Mouse (Mus musculus) C2C12 (cell line): ENCODE results near the gene Gm13030.

ENCODE experiments used
- CEBPB ChIP-seq: IDR thresholded peaks from one replicate; pipeline ENCODE4 v1.6.1; 2011; ENCODE audit warnings: low read depth, mild to moderate bottlenecking, control low read depth, moderate library complexity
- CTCF ChIP-seq: IDR thresholded peaks from one replicate; pipeline ENCODE4 v1.5.1; 2011; ENCODE audit not compliant: control insufficient read depth, insufficient read depth, insufficient read length
- FOSL1 ChIP-seq: IDR thresholded peaks from one replicate; pipeline ENCODE4 v1.8.0; 2011; ENCODE audit warnings: mild to moderate bottlenecking, low read length; ENCODE audit not compliant: poor library complexity, insufficient read depth, severe bottlenecking
- MAX ChIP-seq: IDR thresholded peaks from one replicate; pipeline ENCODE4 v1.6.1; 2011; ENCODE audit warnings: mild to moderate bottlenecking, control low read depth
- MYOD1 ChIP-seq: IDR thresholded peaks from one replicate; pipeline ENCODE4 v1.6.1; 2011; ENCODE audit warnings: low read depth; ENCODE audit not compliant: control insufficient read depth, insufficient read length
- MYOG ChIP-seq: IDR thresholded peaks from one replicate; pipeline ENCODE4 v1.6.1; 2011; ENCODE audit not compliant: control insufficient read depth, insufficient read length; ENCODE audit errors: extremely low read depth
- USF1 ChIP-seq: IDR thresholded peaks from one replicate; pipeline ENCODE4 v1.6.1; 2011; ENCODE audit warnings: low read depth, mild to moderate bottlenecking, control low read depth, moderate library complexity

GRCm38 (mm10) chr4:138865991-138866390 lies 7.8 kb downstream of the Gm13030 start:
- no peak for TF ChIP-seq CTCF
- no peak for TF ChIP-seq FOSL1
- no peak for TF ChIP-seq MYOG
- TF ChIP-seq MYOD1 = no peak
- no peak for TF ChIP-seq USF1
- no peak for TF ChIP-seq MAX
- no peak for TF ChIP-seq CEBPB
